Mouse (Mus musculus) liver, embryonic 12.5 days (tissue): ENCODE measurements around the gene Camta1. TPM values are rescaled to one million over a fixed set of nuclear protein-coding genes. Genes with fewer than 3 reads are reported as not detected.

ENCODE experiments used
- ATAC-seq: fragments of 200-750 bp; cut with Nextera tagmentation; 2 replicates; pipeline ENCODE4 v1.8.0; 2017; ENCODE audit warnings: moderate number of reproducible peaks, mild to moderate bottlenecking, moderate library complexity
- H3K27ac ChIP-seq: fragments of 300-500 bp; sonication (generic); 2 replicates; pipeline ENCODE4 v1.5.1; 2016; ENCODE audit warnings: mild to moderate bottlenecking
- H3K27me3 ChIP-seq: fragments of 300-500 bp; sonication (generic); replicated peaks from 2 replicates; pipeline ENCODE4 v1.6.1; 2016; ENCODE audit warnings: mild to moderate bottlenecking, moderate library complexity
- H3K36me3 ChIP-seq: fragments of 300-500 bp; sonication (generic); 2 replicates; pipeline ENCODE4 v1.6.1; 2016; ENCODE audit warnings: mild to moderate bottlenecking, moderate library complexity
- H3K4me1 ChIP-seq: fragments of 300-500 bp; sonication (generic); 2 replicates; pipeline ENCODE4 v1.6.1; 2016
- H3K4me2 ChIP-seq: fragments of 300-500 bp; sonication (generic); 2 replicates; pipeline ENCODE4 v1.6.1; 2016; ENCODE audit warnings: mild to moderate bottlenecking, moderate library complexity
- H3K4me3 ChIP-seq: fragments of 300-500 bp; sonication (generic); 2 replicates; pipeline ENCODE4 v1.5.1; 2016; ENCODE audit warnings: mild to moderate bottlenecking, moderate library complexity
- H3K9ac ChIP-seq: fragments of 300-500 bp; sonication (generic); 2 replicates; pipeline ENCODE4 v1.6.1; 2016; ENCODE audit warnings: mild to moderate bottlenecking, moderate library complexity
- H3K9me3 ChIP-seq: fragments of 300-500 bp; sonication (generic); replicated peaks from 2 replicates; pipeline ENCODE4 v1.6.1; 2016; ENCODE audit warnings: mild to moderate bottlenecking, moderate library complexity
- WGBS: fragments of 180-500 bp; shearing (Covaris S2); methylation state at CpG from one replicate; pipeline ENCODE4 v1.1.7; 2016; ENCODE audit not compliant: insufficient replicate concordance; 5-methylcytosine and 5-hydroxymethylcytosine counted together
- polyA plus RNA-seq: library from polyadenylated mRNA; unstranded; fragments of >200 nt; fragmentation: Nextera tagmentation; extraction: Ambion mirVana; gene quantifications from 2 replicates; pipeline ENCODE4 v1.2.1, GENCODE M21; 2016

Camta1 gene
- polyA plus RNA-seq, 1 experiment from 2014 or later: 49.6 TPM

DNA sequence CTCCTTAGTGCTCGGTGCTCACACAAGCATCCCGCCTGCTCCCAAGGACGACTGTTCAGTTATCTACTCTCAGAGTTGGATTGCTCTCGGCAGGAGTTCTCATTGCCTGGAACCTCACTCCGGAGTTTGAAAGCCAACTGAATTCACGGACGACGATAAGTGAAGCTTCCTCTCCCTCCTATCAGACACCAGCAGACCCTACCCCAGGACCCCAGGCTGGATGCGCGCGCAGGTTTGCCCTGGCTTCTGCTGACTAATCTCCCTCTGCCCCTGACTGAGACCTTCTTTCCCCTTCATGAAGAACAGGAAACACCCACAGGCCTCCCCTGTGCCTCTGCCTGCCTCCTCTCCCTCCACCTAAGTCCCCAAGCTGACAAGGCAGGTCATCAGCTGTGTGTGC is 159.2 kb downstream of the Camta1 start:
- Histone ChIP-seq H3K27me3 (no peaks in the 10 kb centered on the region; the same call in 1 of the 2 replicates), H3K4me2 (no peak overlapping the region), H3K27ac (no peak overlapping the region), H3K9ac (no peak overlapping the region), H3K36me3 (no peaks in the 10 kb centered on the region), H3K4me3 (no peak overlapping the region), H3K4me1 (peaks cover 19% of the 10 kb centered on the region), H3K9me3 (no peaks in the 10 kb centered on the region)
- 64% methylated on average over 11 of the region's 11 CpGs for WGBS
- ATAC-seq: no peak

GRCm38 (mm10) chr4:151695984-151696383 is 165.7 kb downstream of the Camta1 start:
- H3K27me3 ChIP-seq: no peaks in the 10 kb centered on the region; the same call in 1 of the 2 replicates
- no peaks in the 10 kb centered on the region for H3K4me1 ChIP-seq
- no peak overlapping the region for H3K9ac ChIP-seq
- ATAC-seq: no peak
- H3K4me3 ChIP-seq: no peak overlapping the region
- 79% methylated on average over 11 of the region's 11 CpGs for WGBS
- no peak overlapping the region for H3K27ac ChIP-seq
- H3K9me3 ChIP-seq: no peaks in the 10 kb centered on the region
- H3K4me2 ChIP-seq: no peak overlapping the region
- H3K36me3 ChIP-seq: no peaks in the 10 kb centered on the region

- no peak overlapping the region for H3K27ac ChIP-seq
- H3K27me3 ChIP-seq: no peaks in the 10 kb centered on the region
- no peak overlapping the region for H3K4me2 ChIP-seq
- H3K36me3 ChIP-seq: no peaks in the 10 kb centered on the region
- ATAC-seq: no peak
- 73% methylated on average over 7 of the region's 7 CpGs for WGBS
- no peak overlapping the region for H3K9ac ChIP-seq
- H3K9me3 ChIP-seq: no peaks in the 10 kb centered on the region
- no peak overlapping the region for H3K4me3 ChIP-seq
- H3K4me1 ChIP-seq: no peaks in the 10 kb centered on the region
Observed at GRCm38 (mm10) chr4:151694531-151694930, 167.1 kb downstream of the Camta1 start.

DNA sequence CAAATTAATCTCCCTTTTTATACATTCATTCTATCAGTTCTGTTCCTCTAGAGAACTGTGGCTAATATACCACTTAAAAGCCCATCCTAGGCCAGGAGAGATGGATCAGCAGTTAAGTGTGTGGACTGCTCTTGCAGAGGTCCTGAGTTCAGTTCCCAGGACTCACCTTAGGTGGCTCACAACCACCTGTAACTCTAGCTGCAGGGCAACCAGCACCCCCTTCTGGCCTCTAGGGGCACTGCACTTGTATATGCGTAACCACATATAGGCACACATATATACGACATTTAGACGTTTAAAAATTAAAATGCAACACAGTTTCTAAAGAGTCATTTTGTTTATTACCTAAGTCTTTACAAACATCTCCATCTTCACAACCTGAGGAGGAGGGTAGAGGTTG is 167.6 kb downstream of the Camta1 start:
- no peak overlapping the region for H3K9ac ChIP-seq
- H3K36me3 ChIP-seq: no peaks in the 10 kb centered on the region
- no peak overlapping the region for H3K4me2 ChIP-seq
- ATAC-seq: no peak
- no peak overlapping the region for H3K27ac ChIP-seq
- H3K4me3 ChIP-seq: no peak overlapping the region
- WGBS: 75% methylated on average over 3 of the region's 3 CpGs
- H3K27me3 ChIP-seq: no peaks in the 10 kb centered on the region
- no peaks in the 10 kb centered on the region for H3K9me3 ChIP-seq
- H3K4me1 ChIP-seq: no peaks in the 10 kb centered on the region

DNA sequence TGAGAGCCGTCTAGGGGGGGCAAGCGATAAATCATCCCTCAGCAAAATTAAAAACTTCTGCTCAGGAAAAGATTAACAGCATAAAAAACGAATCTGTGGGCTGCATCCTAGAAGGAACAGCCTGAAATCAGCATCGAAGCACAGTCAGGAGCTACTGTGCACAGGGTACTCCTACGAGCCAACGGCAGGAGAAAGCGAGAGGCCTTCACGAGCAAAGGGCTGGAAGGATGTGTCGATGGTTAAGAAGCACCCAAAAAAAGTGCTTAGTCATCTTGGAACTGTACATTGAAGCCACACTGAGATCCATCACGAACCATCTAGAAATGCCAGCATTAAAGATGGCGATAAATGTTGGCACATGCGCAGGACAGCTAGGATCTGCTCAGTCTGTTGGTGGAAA is 171.6 kb downstream of the Camta1 start:
- no peaks in the 10 kb centered on the region for H3K36me3 ChIP-seq
- 67% methylated on average over 12 of the region's 12 CpGs for WGBS
- H3K9me3 ChIP-seq: no peaks in the 10 kb centered on the region
- H3K4me3 ChIP-seq: no peak overlapping the region
- no peak for ATAC-seq
- H3K27me3 ChIP-seq: no peaks in the 10 kb centered on the region
- no peaks in the 10 kb centered on the region for H3K4me1 ChIP-seq
- H3K9ac ChIP-seq: no peak overlapping the region
- no peak overlapping the region for H3K4me2 ChIP-seq
- H3K27ac ChIP-seq: no peak overlapping the region

GRCm38 (mm10) chr4:151688206-151688605 is 173.5 kb downstream of the Camta1 start:
- Histone ChIP-seq H3K4me2 (no peak overlapping the region), H3K27ac (no peak overlapping the region), H3K27me3 (no peaks in the 10 kb centered on the region), H3K9me3 (no peaks in the 10 kb centered on the region), H3K36me3 (no peaks in the 10 kb centered on the region), H3K4me3 (no peak overlapping the region), H3K4me1 (no peaks in the 10 kb centered on the region), H3K9ac (no peak overlapping the region)
- WGBS: 83% methylated on average over 5 of the region's 5 CpGs
- no peak for ATAC-seq

DNA sequence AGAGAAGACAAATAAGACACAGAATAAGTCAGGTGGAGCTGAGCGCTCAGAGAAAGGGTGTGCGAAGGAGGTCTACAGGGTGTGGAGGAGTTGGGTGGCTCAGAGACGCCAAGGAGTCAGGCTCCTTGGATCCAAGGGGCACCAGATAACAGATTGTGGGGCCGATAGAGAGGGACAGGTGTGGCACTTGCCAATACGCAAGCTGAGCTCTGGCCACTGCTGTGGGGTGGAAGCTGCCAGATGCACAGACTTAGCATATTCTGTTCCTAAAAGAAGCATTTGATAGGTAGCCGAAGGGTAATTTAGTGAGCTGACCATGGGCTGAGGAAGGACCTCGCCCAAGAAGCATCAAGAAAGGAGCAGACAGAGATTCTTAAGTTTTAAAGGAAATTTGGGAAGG is 177.1 kb downstream of the Camta1 start:
- H3K9me3 ChIP-seq: no peaks in the 10 kb centered on the region
- WGBS: 73% methylated on average over 7 of the region's 7 CpGs
- no peaks in the 10 kb centered on the region for H3K27me3 ChIP-seq
- ATAC-seq: no peak
- H3K36me3 ChIP-seq: no peaks in the 10 kb centered on the region
- no peak overlapping the region for H3K4me3 ChIP-seq
- no peaks in the 10 kb centered on the region for H3K4me1 ChIP-seq
- H3K9ac ChIP-seq: no peak overlapping the region
- H3K27ac ChIP-seq: no peak overlapping the region
- no peak overlapping the region for H3K4me2 ChIP-seq

DNA sequence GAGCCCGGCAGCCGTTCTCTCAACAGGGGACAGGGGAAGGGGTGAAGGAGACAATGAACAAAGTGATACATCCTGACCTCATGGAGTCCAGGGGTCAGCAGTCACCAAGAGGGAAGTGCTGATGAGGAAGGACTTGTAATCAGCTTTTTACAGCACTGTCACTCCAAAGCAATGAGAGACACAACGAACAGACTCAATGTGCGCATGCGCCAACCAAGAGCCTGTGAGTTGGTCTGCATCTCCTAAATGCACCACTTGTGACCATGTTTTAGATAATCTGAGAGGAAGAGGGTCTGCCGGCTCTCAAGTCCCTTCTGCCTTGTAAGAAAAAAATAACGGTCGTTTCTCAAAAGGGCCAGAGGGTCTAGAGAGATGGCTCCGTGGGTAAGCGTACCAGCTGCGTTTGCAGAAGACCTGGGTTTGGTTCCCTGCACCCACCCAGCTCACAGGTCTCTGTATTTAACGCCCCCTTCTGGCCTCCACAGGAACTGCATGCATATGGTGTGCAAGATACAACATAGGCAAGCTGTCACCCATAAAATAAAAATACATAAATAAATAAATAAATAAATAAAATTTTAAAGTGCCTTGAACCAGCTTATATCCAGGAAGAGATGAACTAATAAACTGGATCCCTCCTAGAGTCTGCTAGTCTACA is 178.7 kb downstream of the Camta1 start:
- H3K9me3 ChIP-seq: 0 out of 2 replicates have a peak, but pooled peaks cover 6% of the 10 kb centered on the region
- no peaks in the 10 kb centered on the region for H3K36me3 ChIP-seq
- no peak overlapping the region for H3K27ac ChIP-seq
- no peaks in the 10 kb centered on the region for H3K27me3 ChIP-seq
- 67% methylated on average over 12 of the region's 12 CpGs for WGBS
- no peak overlapping the region for H3K9ac ChIP-seq
- H3K4me1 ChIP-seq: no peaks in the 10 kb centered on the region
- H3K4me3 ChIP-seq: no peak overlapping the region
- no peak overlapping the region for H3K4me2 ChIP-seq
- no peak for ATAC-seq

- H3K27ac ChIP-seq: no peak overlapping the region
- no peak overlapping the region for H3K9ac ChIP-seq
- no peak overlapping the region for H3K4me3 ChIP-seq
- H3K4me1 ChIP-seq: no peaks in the 10 kb centered on the region
- H3K36me3 ChIP-seq: no peaks in the 10 kb centered on the region
- no peaks in the 10 kb centered on the region for H3K27me3 ChIP-seq
- ATAC-seq: no peak
- H3K9me3 ChIP-seq: no peaks in the 10 kb centered on the region
- no peak overlapping the region for H3K4me2 ChIP-seq
- 80% methylated on average over 13 of the region's 13 CpGs for WGBS
Observed at GRCm38 (mm10) chr4:151672452-151672851, 189.2 kb downstream of the Camta1 start.

DNA sequence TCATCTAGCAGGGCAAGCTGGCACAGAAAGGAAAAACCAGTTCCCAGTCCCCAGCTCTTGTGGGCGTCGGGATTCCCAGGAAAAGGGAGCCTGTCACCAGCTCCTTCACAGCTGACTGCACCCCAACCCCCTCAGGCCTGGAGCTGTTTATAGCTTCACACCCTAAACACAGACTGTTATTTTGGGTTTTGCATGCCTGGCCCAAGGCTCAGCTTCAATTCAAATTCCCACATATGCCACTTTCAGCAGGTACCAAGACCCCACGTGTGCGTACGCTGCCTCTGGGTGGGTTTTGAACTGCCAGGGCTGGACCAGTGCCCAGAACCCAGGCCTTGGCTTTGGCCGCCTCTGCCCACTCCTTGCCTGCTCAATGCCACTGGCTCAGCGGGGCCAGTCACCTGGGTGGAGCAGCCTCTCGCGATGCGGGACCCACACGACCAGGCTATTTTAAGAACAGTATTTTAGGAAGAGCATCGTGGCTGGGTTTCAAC is 195.2 kb downstream of the Camta1 start:
- no peak overlapping the region for H3K27ac ChIP-seq
- H3K4me3 ChIP-seq: no peak overlapping the region
- H3K4me2 ChIP-seq: no peak overlapping the region
- no peaks in the 10 kb centered on the region for H3K36me3 ChIP-seq
- H3K4me1 ChIP-seq: no peaks in the 10 kb centered on the region
- H3K9ac ChIP-seq: no peak overlapping the region
- no peak for ATAC-seq
- no peaks in the 10 kb centered on the region for H3K27me3 ChIP-seq
- 69% methylated on average over 12 of the region's 12 CpGs for WGBS
- no peaks in the 10 kb centered on the region for H3K9me3 ChIP-seq

GRCm38 (mm10) chr4:151661486-151661885 is 200.2 kb downstream of the Camta1 start:
- Histone ChIP-seq H3K9ac (no peak overlapping the region), H3K4me3 (no peak overlapping the region), H3K36me3 (no peaks in the 10 kb centered on the region), H3K27ac (no peak overlapping the region), H3K4me2 (no peak overlapping the region), H3K9me3 (no peaks in the 10 kb centered on the region), H3K4me1 (no peaks in the 10 kb centered on the region), H3K27me3 (no peaks in the 10 kb centered on the region)
- no peak for ATAC-seq
- WGBS: 59% methylated on average over 9 of the region's 9 CpGs

DNA sequence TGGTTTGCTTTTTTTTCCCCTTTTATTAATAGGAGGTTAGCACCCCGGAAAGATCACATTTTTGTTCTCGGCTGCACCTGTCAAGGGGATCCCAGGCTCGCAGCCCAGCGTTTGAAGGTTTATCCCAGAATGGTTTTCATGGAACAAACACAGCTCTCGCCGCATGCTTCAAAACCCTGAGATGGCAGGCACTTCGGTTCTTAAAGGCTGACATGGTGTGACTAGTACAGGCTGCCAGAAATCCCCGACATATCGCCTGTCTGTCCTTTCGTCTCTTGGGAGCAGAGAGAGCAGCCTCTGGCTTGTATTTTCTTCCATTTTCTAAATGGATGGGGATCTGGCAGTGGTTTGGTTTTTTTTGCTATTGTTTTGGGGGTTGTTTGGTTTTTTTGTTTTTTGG is 205.2 kb downstream of the Camta1 start:
- 72% methylated on average over 10 of the region's 10 CpGs for WGBS
- ATAC-seq: no peak
- H3K27me3 ChIP-seq: no peaks in the 10 kb centered on the region

More for the DNA sequence above, 205.2 kb downstream of the Camta1 start:
- Histone ChIP-seq H3K9me3 (no peaks in the 10 kb centered on the region), H3K4me1 (no peaks in the 10 kb centered on the region), H3K9ac (no peak overlapping the region), H3K36me3 (no peaks in the 10 kb centered on the region), H3K27ac (no peak overlapping the region), H3K4me2 (no peak overlapping the region), H3K4me3 (no peak overlapping the region)
